Mouse (Mus musculus) forebrain, embryonic 16.5 days (tissue): ENCODE results near the gene Cux1. TPM values are rescaled to one million over a fixed set of nuclear protein-coding genes. Genes with fewer than 3 reads are reported as not detected.

Experiments used
- ATAC-seq: fragments of 200-750 bp; cut with Nextera tagmentation; 2 replicates; pipeline ENCODE4 v1.8.0; 2017; ENCODE audit warnings: mild to moderate bottlenecking, moderate library complexity
- H3K27ac ChIP-seq: fragments of 300-500 bp; sonication (generic); 2 replicates; pipeline ENCODE4 v1.5.1; 2014; ENCODE audit warnings: low read length, control low read depth
- H3K27me3 ChIP-seq: fragments of 300-500 bp; sonication (generic); replicated peaks from 2 replicates; pipeline ENCODE4 v1.6.1; 2014; ENCODE audit warnings: low read length; ENCODE audit not compliant: control insufficient read depth, insufficient read depth
- H3K36me3 ChIP-seq: fragments of 300-500 bp; sonication (generic); 2 replicates; pipeline ENCODE4 v1.6.1; 2014; ENCODE audit not compliant: control insufficient read depth, insufficient read depth
- H3K4me1 ChIP-seq: fragments of 300-500 bp; sonication (generic); replicated peaks from 2 replicates; pipeline ENCODE4 v1.6.1; 2014; ENCODE audit warnings: low read length; ENCODE audit not compliant: control insufficient read depth, insufficient read depth
- H3K4me2 ChIP-seq: fragments of 300-500 bp; sonication (generic); 2 replicates; pipeline ENCODE4 v1.6.1; 2014; ENCODE audit warnings: mild to moderate bottlenecking, low read length, control low read depth
- H3K4me3 ChIP-seq: fragments of 300-500 bp; sonication (generic); replicated peaks from 2 replicates; pipeline ENCODE4 v1.5.1; 2014; ENCODE audit warnings: mild to moderate bottlenecking, low read length, control low read depth
- H3K9ac ChIP-seq: fragments of 300-500 bp; sonication (generic); replicated peaks from 2 replicates; pipeline ENCODE4 v1.6.1; 2014; ENCODE audit warnings: low read depth, low read length, control low read depth
- H3K9me3 ChIP-seq: fragments of 300-500 bp; sonication (generic); 2 replicates; pipeline ENCODE4 v1.6.1; 2016; ENCODE audit warnings: low read length; ENCODE audit not compliant: control insufficient read depth
- WGBS: fragments of 180-500 bp; shearing (Covaris S2); extraction: QIAGEN DNeasy Blood & Tissue Kit; methylation state at CpG from one replicate; pipeline ENCODE4 v1.1.7; 2014; 5-methylcytosine and 5-hydroxymethylcytosine counted together
- polyA plus RNA-seq: library from polyadenylated mRNA; unstranded; fragments of >200 nt; fragmentation: Nextera tagmentation; extraction: Ambion mirVana; gene quantifications from 2 replicates; pipeline ENCODE4 v1.2.1, GENCODE M21; 2015

Cux1 gene
- polyA plus RNA-seq, 1 experiment from 2014 or later, result 138 TPM

GRCm38 (mm10) chr5:136551571-136551970 lies 15.7 kb downstream of the Cux1 start:
- peaks cover 44% of the 10 kb centered on the region for H3K4me1 ChIP-seq

GRCm38 (mm10) chr5:136550726-136551125 lies 16.6 kb downstream of the Cux1 start:
- no peak for ATAC-seq
- Histone ChIP-seq H3K4me3 (no peak overlapping the region), H3K9ac (no peak overlapping the region), H3K9me3 (no peaks in the 10 kb centered on the region), H3K36me3 (no peaks in the 10 kb centered on the region), H3K4me2 (no peak overlapping the region), H3K27ac (no peak overlapping the region), H3K4me1 (peaks cover 37% of the 10 kb centered on the region), H3K27me3 (no peaks in the 10 kb centered on the region)
- 23% methylated on average over 2 of the region's 2 CpGs for WGBS

More at GRCm38 (mm10) chr5:136551571-136551970, 15.7 kb downstream of the Cux1 start:
- 68% methylated on average over 6 of the region's 6 CpGs for WGBS
- Histone ChIP-seq H3K27me3 (no peaks in the 10 kb centered on the region), H3K4me2 (no peak overlapping the region), H3K27ac (no peak overlapping the region), H3K9me3 (no peaks in the 10 kb centered on the region), H3K9ac (no peak overlapping the region), H3K36me3 (no peaks in the 10 kb centered on the region), H3K4me3 (no peak overlapping the region)
- no peak for ATAC-seq

GRCm38 (mm10) chr5:136548776-136549175 lies 18.5 kb downstream of the Cux1 start:
- 0 out of 2 replicates have a peak, but pooled peaks have one; percentile 43 for ATAC-seq
- H3K27ac ChIP-seq, result 0 out of 2 replicates have a peak overlapping the region, but pooled peaks have one; percentile 3
- peaks cover 33% of the 10 kb centered on the region for H3K4me1 ChIP-seq
- no peaks in the 10 kb centered on the region for H3K9me3 ChIP-seq
- WGBS, result 31% methylated on average over 2 of the region's 2 CpGs
- H3K4me2 ChIP-seq, result no peak overlapping the region
- no peak overlapping the region for H3K4me3 ChIP-seq
- H3K36me3 ChIP-seq, result no peaks in the 10 kb centered on the region
- H3K9ac ChIP-seq, result no peak overlapping the region
- no peaks in the 10 kb centered on the region for H3K27me3 ChIP-seq

- 93% methylated on average over 4 of the region's 4 CpGs for WGBS
Measured at GRCm38 (mm10) chr5:136545061-136545460, 22.2 kb downstream of the Cux1 start.

GRCm38 (mm10) chr5:136543171-136543570 lies 24.1 kb downstream of the Cux1 start:
- no peaks in the 10 kb centered on the region for H3K36me3 ChIP-seq

More at GRCm38 (mm10) chr5:136545061-136545460, 22.2 kb downstream of the Cux1 start:
- Histone ChIP-seq H3K27ac (no peak overlapping the region), H3K36me3 (no peaks in the 10 kb centered on the region), H3K9me3 (no peaks in the 10 kb centered on the region), H3K4me2 (no peak overlapping the region), H3K9ac (no peak overlapping the region), H3K4me1 (peaks cover 16% of the 10 kb centered on the region), H3K27me3 (no peaks in the 10 kb centered on the region), H3K4me3 (no peak overlapping the region)
- ATAC-seq, result no peak

GRCm38 (mm10) chr5:136540952-136541351 lies 26.3 kb downstream of the Cux1 start:
- Histone ChIP-seq H3K4me3 (no peak overlapping the region), H3K9me3 (no peaks in the 10 kb centered on the region), H3K9ac (no peak overlapping the region), H3K4me1 (0 out of 2 replicates have a peak, but pooled peaks cover 3% of the 10 kb centered on the region), H3K27me3 (no peaks in the 10 kb centered on the region), H3K27ac (no peak overlapping the region), H3K36me3 (no peaks in the 10 kb centered on the region), H3K4me2 (no peak overlapping the region)
- no peak for ATAC-seq

More at GRCm38 (mm10) chr5:136543171-136543570, 24.1 kb downstream of the Cux1 start:
- Histone ChIP-seq H3K9me3 (no peaks in the 10 kb centered on the region), H3K4me3 (no peak overlapping the region), H3K4me1 (peaks cover 5% of the 10 kb centered on the region), H3K27me3 (no peaks in the 10 kb centered on the region), H3K4me2 (no peak overlapping the region), H3K27ac (no peak overlapping the region), H3K9ac (no peak overlapping the region)
- no peak for ATAC-seq

- 92% methylated on average over 5 of the region's 5 CpGs for WGBS
- Histone ChIP-seq H3K36me3 (no peaks in the 10 kb centered on the region), H3K4me2 (no peak overlapping the region), H3K9me3 (no peaks in the 10 kb centered on the region), H3K27ac (no peak overlapping the region), H3K27me3 (no peaks in the 10 kb centered on the region), H3K4me3 (no peak overlapping the region), H3K9ac (no peak overlapping the region), H3K4me1 (0 out of 2 replicates have a peak, but pooled peaks cover 4% of the 10 kb centered on the region)
- no peak for ATAC-seq
Measured at GRCm38 (mm10) chr5:136540055-136540838, 27.0 kb downstream of the Cux1 start.

- Histone ChIP-seq H3K27ac (no peak overlapping the region), H3K9me3 (no peaks in the 10 kb centered on the region), H3K27me3 (no peaks in the 10 kb centered on the region), H3K4me2 (no peak overlapping the region), H3K4me1 (0 out of 2 replicates have a peak, but pooled peaks cover 6% of the 10 kb centered on the region), H3K9ac (no peak overlapping the region), H3K36me3 (no peaks in the 10 kb centered on the region), H3K4me3 (no peak overlapping the region)
- WGBS, result 88% methylated on average over 4 of the region's 4 CpGs
- no peak for ATAC-seq
Measured at GRCm38 (mm10) chr5:136536753-136537152, 30.5 kb downstream of the Cux1 start.

GRCm38 (mm10) chr5:136535976-136536725 lies 31.1 kb downstream of the Cux1 start:
- H3K27ac ChIP-seq, result no peak overlapping the region
- 0 out of 2 replicates have a peak, but pooled peaks cover 6% of the 10 kb centered on the region for H3K4me1 ChIP-seq
- H3K27me3 ChIP-seq, result no peaks in the 10 kb centered on the region
- 72% methylated on average over 4 of the region's 5 CpGs for WGBS
- ATAC-seq, result no peak
- H3K4me3 ChIP-seq, result no peak overlapping the region
- H3K36me3 ChIP-seq, result no peaks in the 10 kb centered on the region
- no peaks in the 10 kb centered on the region for H3K9me3 ChIP-seq
- H3K4me2 ChIP-seq, result no peak overlapping the region
- no peak overlapping the region for H3K9ac ChIP-seq
